Mouse (Mus musculus): ENCODE results near the gene Snx22. TPM values are rescaled to one million over a fixed set of nuclear protein-coding genes. Genes with fewer than 3 reads are reported as not detected.

The Snx22 gene
- polyA plus RNA-seq, 1 experiment = 1.8 TPM

- Histone ChIP-seq H3K4me2 (ENCODE audit: low read depth) (no peak overlapping the region), H3K36me3 (ENCODE audit: control insufficient read depth, insufficient read depth) (peaks cover 29% of the 10 kb centered on the region)
- TF ChIP-seq REST (IDR thresholded peaks at IDR 0.05; ENCODE audit: insufficient read depth, insufficient read length) (no peak), POLR2AphosphoS2 (IDR thresholded peaks at IDR 0.05; ENCODE audit: insufficient read length, low read depth) (peak; percentile 14)
These were observed 2.7 kb downstream of the Snx22 start for GRCm38 (mm10) chr9:66066791-66067190.

GRCm38 (mm10) chr9:66064316-66064715 is 5.2 kb downstream of the Snx22 start:
- Histone ChIP-seq H3K4me2 (ENCODE audit: low read depth) (no peak overlapping the region), H3K27me3 (ENCODE audit: control insufficient read depth, insufficient read depth, insufficient read length) (no peaks in the 10 kb centered on the region), H3K4me3 (no peak overlapping the region), H3K36me3 (ENCODE audit: control insufficient read depth, insufficient read depth) (peaks cover 29% of the 10 kb centered on the region), H3K79me2 (ENCODE audit: control insufficient read depth, insufficient read depth) (peaks cover 17% of the 10 kb centered on the region), H3ac (ENCODE audit: control insufficient read depth, insufficient read length) (no peak overlapping the region)
- TF ChIP-seq MYOG (IDR thresholded peaks at IDR 0.05; ENCODE audit: control insufficient read depth in 1 of 3, insufficient read depth in 1 of 3, insufficient read length in 2 of 3, low read depth in 2 of 3) (no peak), MAX (IDR thresholded peaks at IDR 0.05; ENCODE audit: low read depth) (no peak), POLR2A (IDR thresholded peaks at IDR 0.05; ENCODE audit: insufficient read length, low read depth) (no peak), CEBPB (IDR thresholded peaks at IDR 0.05; ENCODE audit: insufficient read depth, poor library complexity, severe bottlenecking) (no peak), SRF (IDR thresholded peaks at IDR 0.05; ENCODE audit: control insufficient read depth, insufficient read length, low read depth) (no peak), TCF3 (IDR thresholded peaks at IDR 0.05; ENCODE audit: insufficient read length, low read depth) (no peak), MYOD1 (IDR thresholded peaks at IDR 0.05; ENCODE audit: control insufficient read depth in 1 of 3, insufficient read length in 2 of 3, low read depth in 2 of 3) (no peak), POLR2AphosphoS2 (IDR thresholded peaks at IDR 0.05; ENCODE audit: insufficient read length, low read depth) (no peak), E2F4 (IDR thresholded peaks at IDR 0.05; ENCODE audit: insufficient read depth) (no peak), USF1 (IDR thresholded peaks at IDR 0.05; ENCODE audit: low read depth) (no peak), TCF12 (IDR thresholded peaks at IDR 0.05; ENCODE audit: insufficient read depth, poor library complexity, severe bottlenecking) (no peak), REST (IDR thresholded peaks at IDR 0.05; ENCODE audit: insufficient read depth, insufficient read length) (no peak)

More at GRCm38 (mm10) chr9:66066791-66067190, 2.7 kb downstream of the Snx22 start:
- Histone ChIP-seq H3ac (ENCODE audit: control insufficient read depth, insufficient read length) (no peak overlapping the region), H3K79me2 (ENCODE audit: control insufficient read depth, insufficient read depth) (peaks cover 2% of the 10 kb centered on the region), H3K27me3 (ENCODE audit: control insufficient read depth, insufficient read depth, insufficient read length) (no peaks in the 10 kb centered on the region), H3K4me3 (no peak overlapping the region)

GRCm38 (mm10) chr9:66063446-66063845 is 6.1 kb downstream of the Snx22 start:
- H3K36me3 ChIP-seq (ENCODE audit: control insufficient read depth, insufficient read depth) = peaks cover 29% of the 10 kb centered on the region
- no peaks in the 10 kb centered on the region for H3K27me3 ChIP-seq (ENCODE audit: control insufficient read depth, insufficient read depth, insufficient read length)
- no peak overlapping the region for H3K4me2 ChIP-seq (ENCODE audit: low read depth)
- TF ChIP-seq CEBPB (IDR thresholded peaks at IDR 0.05; ENCODE audit: insufficient read depth, poor library complexity, severe bottlenecking) = no peak
- TF ChIP-seq TCF3 (IDR thresholded peaks at IDR 0.05; ENCODE audit: insufficient read length, low read depth) = no peak
- TF ChIP-seq USF1 (IDR thresholded peaks at IDR 0.05; ENCODE audit: low read depth) = no peak
- no peak for TF ChIP-seq MYOD1 (IDR thresholded peaks at IDR 0.05; ENCODE audit: control insufficient read depth in 1 of 3, insufficient read length in 2 of 3, low read depth in 2 of 3)
- TF ChIP-seq SRF (IDR thresholded peaks at IDR 0.05; ENCODE audit: control insufficient read depth, insufficient read length, low read depth) = no peak
- no peak for TF ChIP-seq MYOG (IDR thresholded peaks at IDR 0.05; ENCODE audit: control insufficient read depth in 1 of 3, insufficient read depth in 1 of 3, insufficient read length in 2 of 3, low read depth in 2 of 3)
- H3K4me3 ChIP-seq = no peak overlapping the region
- no peak overlapping the region for H3ac ChIP-seq (ENCODE audit: control insufficient read depth, insufficient read length)
- peaks cover 17% of the 10 kb centered on the region for H3K79me2 ChIP-seq (ENCODE audit: control insufficient read depth, insufficient read depth)

GRCm38 (mm10) chr9:66061656-66062055 is 7.9 kb downstream of the Snx22 start:
- no peak overlapping the region for H3ac ChIP-seq (ENCODE audit: control insufficient read depth, insufficient read length)

GRCm38 (mm10) chr9:66060986-66061385 is 8.5 kb downstream of the Snx22 start:
- peak overlapping the region; percentile 93 for H3K4me3 ChIP-seq
- TF ChIP-seq E2F4 (IDR thresholded peaks at IDR 0.05; ENCODE audit: insufficient read depth) (no peak), MYOD1 (IDR thresholded peaks at IDR 0.05; ENCODE audit: control insufficient read depth in 1 of 3, insufficient read length in 2 of 3, low read depth in 2 of 3) (peak in 1 of 3 experiments; percentile 29), POLR2AphosphoS2 (IDR thresholded peaks at IDR 0.05; ENCODE audit: insufficient read length, low read depth) (no peak), REST (IDR thresholded peaks at IDR 0.05; ENCODE audit: insufficient read depth, insufficient read length) (no peak), TCF12 (IDR thresholded peaks at IDR 0.05; ENCODE audit: insufficient read depth, poor library complexity, severe bottlenecking) (no peak), USF1 (IDR thresholded peaks at IDR 0.05; ENCODE audit: low read depth) (no peak), POLR2A (IDR thresholded peaks at IDR 0.05; ENCODE audit: insufficient read length, low read depth) (no peak)
- no peaks in the 10 kb centered on the region for H3K27me3 ChIP-seq (ENCODE audit: control insufficient read depth, insufficient read depth, insufficient read length)
- H3ac ChIP-seq (ENCODE audit: control insufficient read depth, insufficient read length) = peak overlapping the region; percentile 29
- peak overlapping the region; percentile 98 for H3K4me2 ChIP-seq (ENCODE audit: low read depth)
- H3K36me3 ChIP-seq (ENCODE audit: control insufficient read depth, insufficient read depth) = peaks cover 26% of the 10 kb centered on the region
- peaks cover 17% of the 10 kb centered on the region for H3K79me2 ChIP-seq (ENCODE audit: control insufficient read depth, insufficient read depth)

More at GRCm38 (mm10) chr9:66061656-66062055, 7.9 kb downstream of the Snx22 start:
- TF ChIP-seq REST (IDR thresholded peaks at IDR 0.05; ENCODE audit: insufficient read depth, insufficient read length) (no peak), SRF (IDR thresholded peaks at IDR 0.05; ENCODE audit: control insufficient read depth, insufficient read length, low read depth) (no peak), POLR2AphosphoS2 (IDR thresholded peaks at IDR 0.05; ENCODE audit: insufficient read length, low read depth) (no peak), E2F4 (IDR thresholded peaks at IDR 0.05; ENCODE audit: insufficient read depth) (no peak), POLR2A (IDR thresholded peaks at IDR 0.05; ENCODE audit: insufficient read length, low read depth) (no peak), TCF3 (IDR thresholded peaks at IDR 0.05; ENCODE audit: insufficient read length, low read depth) (no peak), MAX (IDR thresholded peaks at IDR 0.05; ENCODE audit: low read depth) (no peak), TCF12 (IDR thresholded peaks at IDR 0.05; ENCODE audit: insufficient read depth, poor library complexity, severe bottlenecking) (no peak), MYOD1 (IDR thresholded peaks at IDR 0.05; ENCODE audit: control insufficient read depth in 1 of 3, insufficient read length in 2 of 3, low read depth in 2 of 3) (no peak), USF1 (IDR thresholded peaks at IDR 0.05; ENCODE audit: low read depth) (no peak), MYOG (IDR thresholded peaks at IDR 0.05; ENCODE audit: control insufficient read depth in 1 of 3, insufficient read depth in 1 of 3, insufficient read length in 2 of 3, low read depth in 2 of 3) (no peak), CEBPB (IDR thresholded peaks at IDR 0.05; ENCODE audit: insufficient read depth, poor library complexity, severe bottlenecking) (no peak)
- Histone ChIP-seq H3K27me3 (ENCODE audit: control insufficient read depth, insufficient read depth, insufficient read length) (no peaks in the 10 kb centered on the region), H3K4me3 (peak overlapping the region; percentile 93), H3K36me3 (ENCODE audit: control insufficient read depth, insufficient read depth) (peaks cover 28% of the 10 kb centered on the region), H3K4me2 (ENCODE audit: low read depth) (peak overlapping the region; percentile 98), H3K79me2 (ENCODE audit: control insufficient read depth, insufficient read depth) (peaks cover 17% of the 10 kb centered on the region)

Data from myocyte (in vitro differentiated cells).